Comparison of ENCODE assay signal across 10 mouse cellular contexts in genomic region chr11:89066750-89067149, GRCm38 (mm10). TPM values are rescaled to one million over a fixed set of nuclear protein-coding genes. Genes with fewer than 3 reads are reported as not detected.
A peak's percentile ranks its signal among the peaks of the same experiment; 100 is the strongest.
DNase-seq lines count a peak whose midpoint lies in the region; ATAC-seq and TF ChIP-seq lines count a peak whose summit lies in the region.
"Had no signal": no experiment of that assay in that cellular context is flagged by ENCODE, and none has a peak within 500 bp of the region (broad histone marks: within the 10 kb centered on the region; RNA-seq: fewer than 3 reads in every experiment).

Gene Dgke, minus strand, starts transcription at chr11:89066850.

- ATAC-seq in forebrain, embryonic 15.5 days (replicated peaks) = no peak
- ATAC-seq in forebrain, embryonic 14.5 days = no peak
- no peak for ATAC-seq in midbrain, embryonic 16.5 days

- H3K27me3 ChIP-seq in forebrain, embryonic 15.5 days = no peaks in the 10 kb centered on the region
- no peaks in the 10 kb centered on the region for H3K27me3 ChIP-seq in forebrain, embryonic 14.5 days (replicated peaks; ENCODE audit: control insufficient read depth, insufficient read depth, low read length)
- H3K27me3 ChIP-seq in midbrain, embryonic 16.5 days (ENCODE audit: control insufficient read depth, insufficient read depth, low read depth, low read length) = no peaks in the 10 kb centered on the region
- H3K27me3 ChIP-seq: limb, embryonic 15.5 days had no signal

- no peak within 1 kb of the TSS for H3K4me3 ChIP-seq in forebrain, embryonic 15.5 days
- H3K4me3 ChIP-seq in forebrain, embryonic 14.5 days (ENCODE audit: low read depth, low read length) = no peak within 1 kb of the TSS
- no peak within 1 kb of the TSS for H3K4me3 ChIP-seq in left cerebral cortex, adult 2 months
- H3K4me3 ChIP-seq in brown adipose tissue, adult 24 weeks (ENCODE audit: insufficient read depth, low read depth, low read length) = no peak within 1 kb of the TSS
- H3K4me3 ChIP-seq in midbrain, embryonic 16.5 days (ENCODE audit: low read depth, low read length) = no peak within 1 kb of the TSS
- H3K4me3 ChIP-seq: limb, embryonic 15.5 days had no signal

- no peak within 1 kb of the TSS for H3K27ac ChIP-seq in forebrain, embryonic 15.5 days (replicated peaks)
- H3K27ac ChIP-seq in forebrain, embryonic 14.5 days (ENCODE audit: low read depth, low read length) = no peak within 1 kb of the TSS
- no peak within 1 kb of the TSS for H3K27ac ChIP-seq in left cerebral cortex, adult 2 months
- H3K27ac ChIP-seq in brown adipose tissue, adult 24 weeks (replicated peaks; ENCODE audit: low read depth, low read length) = peak within 1 kb of the TSS; percentile 89
- H3K27ac ChIP-seq in midbrain, embryonic 16.5 days (ENCODE audit: low read length) = no peak within 1 kb of the TSS
- H3K27ac ChIP-seq: limb, embryonic 15.5 days had no signal

- DNase-seq in forebrain, embryonic 14.5 days (ENCODE audit: low spot score) = no peak
- DNase-seq in left cerebral cortex, adult 2 months (ENCODE audit: extremely low spot score in 1 of 2, low spot score in 2 of 2) = no peak
- DNase-seq in left cerebral cortex, adult 9 months (ENCODE audit: low spot score in 2 of 2) = no peak
- no peak for DNase-seq in urinary bladder, postnatal 36 days (ENCODE audit: low spot score in 2 of 2)
- DNase-seq in testis, postnatal 10 days (ENCODE audit: low spot score) = no peak
- DNase-seq: spleen, adult 18-20 months had no signal

- H3K36me3 ChIP-seq in forebrain, embryonic 15.5 days = no peaks in the 10 kb centered on the region
- no peaks in the 10 kb centered on the region for H3K36me3 ChIP-seq in forebrain, embryonic 14.5 days (ENCODE audit: control insufficient read depth, insufficient read depth, low read length)
- no peaks in the 10 kb centered on the region for H3K36me3 ChIP-seq in midbrain, embryonic 16.5 days (ENCODE audit: control insufficient read depth, insufficient read depth, low read length)
- H3K36me3 ChIP-seq: limb, embryonic 15.5 days had no signal

- 92% methylated on average over 1 of the region's 1 CpGs for WGBS in forebrain, embryonic 15.5 days
- 100% methylated on average over 1 of the region's 1 CpGs for WGBS in forebrain, embryonic 14.5 days
- WGBS in midbrain, embryonic 16.5 days = 100% methylated on average over 1 of the region's 1 CpGs

- no peaks in the 10 kb centered on the region for H3K4me1 ChIP-seq in forebrain, embryonic 15.5 days
- H3K4me1 ChIP-seq in forebrain, embryonic 14.5 days (ENCODE audit: control insufficient read depth, insufficient read depth, low read length) = no peaks in the 10 kb centered on the region
- H3K4me1 ChIP-seq in brown adipose tissue, adult 24 weeks (ENCODE audit: control insufficient read depth, insufficient read depth, insufficient read length, low read length) = peaks cover 9% of the 10 kb centered on the region
- H3K4me1 ChIP-seq in midbrain, embryonic 16.5 days (ENCODE audit: control insufficient read depth, insufficient read depth, low read length) = no peaks in the 10 kb centered on the region
- H3K4me1 ChIP-seq: limb, embryonic 15.5 days had no signal

- no peak within 1 kb of the TSS for H3K4me2 ChIP-seq in forebrain, embryonic 15.5 days (replicated peaks)
- H3K4me2 ChIP-seq in forebrain, embryonic 14.5 days (ENCODE audit: low read length) = no peak within 1 kb of the TSS
- no peak within 1 kb of the TSS for H3K4me2 ChIP-seq in midbrain, embryonic 16.5 days (ENCODE audit: low read length)
- H3K4me2 ChIP-seq: limb, embryonic 15.5 days had no signal

- no peak within 1 kb of the TSS for H3K9ac ChIP-seq in forebrain, embryonic 15.5 days (replicated peaks)
- H3K9ac ChIP-seq in forebrain, embryonic 14.5 days (ENCODE audit: low read length) = no peak within 1 kb of the TSS
- H3K9ac ChIP-seq in midbrain, embryonic 16.5 days (ENCODE audit: low read depth, low read length) = no peak within 1 kb of the TSS
- H3K9ac ChIP-seq: limb, embryonic 15.5 days had no signal

- TF ChIP-seq CTCF in left cerebral cortex, adult 2 months (IDR thresholded peaks at IDR 0.05) = no peak

- intact Hi-C loops in left cerebral cortex, adult 2 months (cut with DNase I) = no loop called here

- H3K9me3 ChIP-seq in forebrain, embryonic 15.5 days = 0 out of 2 replicates have a peak, but pooled peaks cover 3% of the 10 kb centered on the region
- no peaks in the 10 kb centered on the region for H3K9me3 ChIP-seq in forebrain, embryonic 14.5 days (replicated peaks; ENCODE audit: control insufficient read depth, low read length)
- H3K9me3 ChIP-seq in midbrain, embryonic 16.5 days (replicated peaks; ENCODE audit: control insufficient read depth, low read length, poor library complexity, severe bottlenecking) = no peaks in the 10 kb centered on the region
- H3K9me3 ChIP-seq: limb, embryonic 15.5 days had no signal

RNA-seq across cellular contexts. Expression of gene Dgke, which starts in this region (rescaled TPM):
- 16.2 and 16.8 TPM in 2 replicates for polyA plus RNA-seq in forebrain, embryonic 15.5 days (2015; fragmentation: Nextera tagmentation; extraction: Ambion mirVana)
- 9.9 and 12.0 TPM in 2 replicates for polyA plus RNA-seq in forebrain, embryonic 14.5 days (2014; fragmentation: Nextera tagmentation; extraction: Ambion mirVana)
- total RNA-seq in left cerebral cortex, adult 2 months (2021) = 10 to 100 TPM; 52.8 to 57.0 TPM
- 3.0 and 3.2 TPM in 2 replicates for polyA plus RNA-seq in brown adipose tissue, adult 24 weeks (2012; ENCODE audit: insufficient read depth, insufficient read length, missing spikeins)
- 18.2 and 19.1 TPM in 2 replicates for polyA plus RNA-seq in midbrain, embryonic 16.5 days (2015; fragmentation: Nextera tagmentation; extraction: Ambion mirVana)
